Mouse (Mus musculus) liver, adult 2 months (tissue): ENCODE measurements around the gene Nfe2.

Source experiments
- CTCF ChIP-seq: fragments of 200-500 bp; IDR thresholded peaks from 2 replicates; pipeline ENCODE4 v1.5.1; 2011; ENCODE audit warnings: low read depth, low read length, control low read depth
- POLR2A ChIP-seq: fragments of 200-500 bp; IDR thresholded peaks from 2 replicates; pipeline ENCODE4 v1.6.1; 2011; ENCODE audit warnings: low read length, control low read depth; ENCODE audit not compliant: insufficient read depth; ENCODE audit errors: extremely low read depth

DNA sequence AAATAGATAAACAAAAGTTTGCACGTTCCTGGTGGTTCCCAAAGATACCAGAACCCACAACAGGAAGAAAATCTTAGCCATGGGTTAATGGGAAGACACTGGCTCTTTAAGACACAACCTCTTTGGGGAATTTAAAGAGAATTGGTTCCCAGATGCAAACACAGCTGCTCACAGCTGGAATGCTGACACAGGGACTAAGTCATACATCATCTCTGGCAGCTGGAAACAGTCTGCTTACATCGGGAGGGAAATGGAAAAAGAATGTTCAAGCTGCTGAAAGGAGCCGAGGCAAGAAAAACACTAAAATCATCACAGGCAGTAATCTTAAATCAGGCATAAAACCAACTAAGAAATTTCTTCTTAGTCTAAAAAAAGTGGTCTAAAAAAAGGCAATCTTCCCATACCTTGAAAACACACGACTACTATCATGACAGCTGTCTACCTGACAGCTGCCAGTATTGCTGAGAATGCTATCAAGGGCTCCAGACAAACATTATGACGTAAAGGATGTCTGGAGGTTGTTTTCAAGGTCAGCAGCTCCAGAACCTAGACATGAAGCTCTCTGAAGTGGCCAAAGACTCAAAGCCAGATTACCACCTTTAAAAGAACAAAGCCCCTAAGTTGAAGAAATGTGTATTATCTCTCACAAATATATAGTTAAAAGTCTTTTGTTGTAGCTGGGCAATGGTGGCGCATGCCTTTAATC lies 56.0 kb downstream of the Nfe2 start:
- TF ChIP-seq POLR2A: no peak
- TF ChIP-seq CTCF: no peak
